Comparison of ENCODE assay signal across 21 mouse cellular contexts in genomic region chr12:71541961-71542360, GRCm38 (mm10).
DNase-seq lines count a peak whose midpoint lies in the region; ATAC-seq lines count a peak whose summit lies in the region.
"Had no signal": no experiment of that assay in that cellular context is flagged by ENCODE, and none has a peak within 500 bp of the region (broad histone marks: within the 10 kb centered on the region; RNA-seq: fewer than 3 reads in every experiment).

No protein-coding gene starts in this region.

- intact Hi-C loops in heart, postnatal 36 days (cut with DNase I) = no loop called here

- H3K9ac ChIP-seq in hindbrain, embryonic 15.5 days = no peak overlapping the region
- H3K9ac ChIP-seq in hindbrain, embryonic 11.5 days (ENCODE audit: low read depth, low read length) = no peak overlapping the region
- H3K9ac ChIP-seq in liver, embryonic 11.5 days (ENCODE audit: low read depth, low read length) = no peak overlapping the region
- H3K9ac ChIP-seq: forebrain, embryonic 12.5 days; heart, embryonic 15.5 days had no signal

- H3K27me3 ChIP-seq in hindbrain, embryonic 15.5 days = no peaks in the 10 kb centered on the region
- H3K27me3 ChIP-seq in hindbrain, embryonic 11.5 days (ENCODE audit: control insufficient read depth, insufficient read depth, low read length) = no peaks in the 10 kb centered on the region
- no peaks in the 10 kb centered on the region; the same call in 1 of the 2 replicates for H3K27me3 ChIP-seq in embryonic facial prominence, embryonic 10.5 days (replicated peaks; ENCODE audit: low read depth, poor library complexity, severe bottlenecking)
- no peaks in the 10 kb centered on the region for H3K27me3 ChIP-seq in liver, embryonic 11.5 days (replicated peaks; ENCODE audit: control insufficient read depth, insufficient read depth, low read length)
- H3K27me3 ChIP-seq: CH12.LX; forebrain, embryonic 12.5 days; heart, embryonic 15.5 days had no signal

- no peak overlapping the region for H3K4me2 ChIP-seq in hindbrain, embryonic 15.5 days
- no peak overlapping the region for H3K4me2 ChIP-seq in hindbrain, embryonic 11.5 days (replicated peaks; ENCODE audit: low read depth, low read length)
- no peak overlapping the region for H3K4me2 ChIP-seq in liver, embryonic 11.5 days
- H3K4me2 ChIP-seq: forebrain, embryonic 12.5 days; heart, embryonic 15.5 days had no signal

- no peak overlapping the region for H3K4me3 ChIP-seq in hindbrain, embryonic 15.5 days
- no peak overlapping the region for H3K4me3 ChIP-seq in hindbrain, embryonic 11.5 days (ENCODE audit: low read depth, low read length)
- no peak overlapping the region for H3K4me3 ChIP-seq in embryonic facial prominence, embryonic 10.5 days
- no peak overlapping the region for H3K4me3 ChIP-seq in liver, embryonic 11.5 days (ENCODE audit: low read depth, low read length)
- H3K4me3 ChIP-seq: forebrain, embryonic 12.5 days; heart, embryonic 15.5 days; left cerebral cortex, adult 2 months; limb, embryonic 10.5 days had no signal

- peaks cover 17% of the 10 kb centered on the region for H3K4me1 ChIP-seq in hindbrain, embryonic 15.5 days (replicated peaks)
- peaks cover 3% of the 10 kb centered on the region; the same call in 1 of the 2 replicates for H3K4me1 ChIP-seq in hindbrain, embryonic 11.5 days (replicated peaks; ENCODE audit: control insufficient read depth, insufficient read depth, low read length)
- peaks cover 35% of the 10 kb centered on the region for H3K4me1 ChIP-seq in embryonic facial prominence, embryonic 10.5 days
- peaks cover 2% of the 10 kb centered on the region; the same call in 1 of the 2 replicates for H3K4me1 ChIP-seq in liver, embryonic 11.5 days (replicated peaks; ENCODE audit: control insufficient read depth, insufficient read depth, low read length)

- no peaks in the 10 kb centered on the region for H3K9me3 ChIP-seq in hindbrain, embryonic 15.5 days
- H3K9me3 ChIP-seq in hindbrain, embryonic 11.5 days (ENCODE audit: control insufficient read depth, low read length) = no peaks in the 10 kb centered on the region
- H3K9me3 ChIP-seq in embryonic facial prominence, embryonic 10.5 days = no peaks in the 10 kb centered on the region
- H3K9me3 ChIP-seq in liver, embryonic 11.5 days (ENCODE audit: control insufficient read depth, low read length) = no peaks in the 10 kb centered on the region
- H3K9me3 ChIP-seq: forebrain, embryonic 12.5 days; heart, embryonic 15.5 days; limb, embryonic 10.5 days had no signal

- no peak for ATAC-seq in hindbrain, embryonic 15.5 days (ENCODE audit: low FRiP score, low read depth)
- no peak for ATAC-seq in hindbrain, embryonic 11.5 days (ENCODE audit: low FRiP score)
- no peak for ATAC-seq in liver, embryonic 11.5 days (replicated peaks; ENCODE audit: low FRiP score)
- ATAC-seq: intestine, embryonic 16.5 days had no signal

- 80% methylated on average over 2 of the region's 2 CpGs for WGBS in hindbrain, embryonic 15.5 days
- WGBS in hindbrain, embryonic 11.5 days = 82% methylated on average over 2 of the region's 2 CpGs
- 78% methylated on average over 2 of the region's 2 CpGs for WGBS in embryonic facial prominence, embryonic 10.5 days
- WGBS in liver, embryonic 11.5 days = 66% methylated on average over 2 of the region's 2 CpGs

- H3K27ac ChIP-seq in hindbrain, embryonic 15.5 days (replicated peaks) = peak overlapping the region; percentile 45
- H3K27ac ChIP-seq in hindbrain, embryonic 11.5 days (ENCODE audit: low read depth, low read length) = no peak overlapping the region
- peak overlapping the region; percentile 30; the same call in 1 of the 2 replicates for H3K27ac ChIP-seq in embryonic facial prominence, embryonic 10.5 days (replicated peaks)
- no peak overlapping the region for H3K27ac ChIP-seq in liver, embryonic 11.5 days (ENCODE audit: low read depth, low read length)
- H3K27ac ChIP-seq: forebrain, embryonic 12.5 days; heart, embryonic 15.5 days; left cerebral cortex, adult 2 months; limb, embryonic 10.5 days had no signal

- DNase-seq in heart, adult 18-20 months = peak; percentile 32 to 45
- no peak for DNase-seq in heart, postnatal 4 days
- DNase-seq in hindbrain, embryonic 11.5 days (ENCODE audit: low spot score) = no peak
- DNase-seq in embryonic facial prominence, embryonic 10.5 days (ENCODE audit: low spot score) = no peak
- peak; percentile 16 to 34 for DNase-seq in heart, postnatal 36 days
- DNase-seq in adrenal gland, postnatal 14 days = no peak
- no peak for DNase-seq in liver, embryonic 11.5 days (ENCODE audit: low spot score)
- DNase-seq: cerebellum, adult 18-20 months; cerebellum, postnatal 25 days; embryo, embryonic 11 days; gastrocnemius, postnatal 25 days; kidney, postnatal 36 days; lung, adult 18-20 months; thymus, postnatal 14 days had no signal

- H3K36me3 ChIP-seq in hindbrain, embryonic 15.5 days = no peaks in the 10 kb centered on the region
- no peaks in the 10 kb centered on the region for H3K36me3 ChIP-seq in hindbrain, embryonic 11.5 days (ENCODE audit: control insufficient read depth, insufficient read depth, low read length)
- H3K36me3 ChIP-seq in embryonic facial prominence, embryonic 10.5 days (replicated peaks) = no peaks in the 10 kb centered on the region
- H3K36me3 ChIP-seq in liver, embryonic 11.5 days (ENCODE audit: control insufficient read depth, insufficient read depth, low read length) = no peaks in the 10 kb centered on the region
- H3K36me3 ChIP-seq: forebrain, embryonic 12.5 days; heart, embryonic 15.5 days; limb, embryonic 10.5 days had no signal

Comparison
In these comparisons a context has a peak if more than half of its experiments do, and no peak if none do; other contexts are left out.
1. DNase-seq: peak in heart, adult 18-20 months (2 of 2) and heart, postnatal 36 days (2 of 2); none in heart, postnatal 4 days (single experiment), hindbrain, embryonic 11.5 days (single experiment), embryonic facial prominence, embryonic 10.5 days (single experiment), adrenal gland, postnatal 14 days (single experiment) and liver, embryonic 11.5 days (single experiment).
2. H3K27ac ChIP-seq: peak in hindbrain, embryonic 15.5 days (single experiment) and embryonic facial prominence, embryonic 10.5 days (single experiment); none in hindbrain, embryonic 11.5 days (single experiment) and liver, embryonic 11.5 days (single experiment).